Mouse (Mus musculus): ENCODE measurements at regions not wholly inside any gene's neighbourhood (a gene's known extent, or its start where the extent isn't known, plus 50 kb on each side); places are given as distances from the start of the nearest gene placed in this dataset.

DNA sequence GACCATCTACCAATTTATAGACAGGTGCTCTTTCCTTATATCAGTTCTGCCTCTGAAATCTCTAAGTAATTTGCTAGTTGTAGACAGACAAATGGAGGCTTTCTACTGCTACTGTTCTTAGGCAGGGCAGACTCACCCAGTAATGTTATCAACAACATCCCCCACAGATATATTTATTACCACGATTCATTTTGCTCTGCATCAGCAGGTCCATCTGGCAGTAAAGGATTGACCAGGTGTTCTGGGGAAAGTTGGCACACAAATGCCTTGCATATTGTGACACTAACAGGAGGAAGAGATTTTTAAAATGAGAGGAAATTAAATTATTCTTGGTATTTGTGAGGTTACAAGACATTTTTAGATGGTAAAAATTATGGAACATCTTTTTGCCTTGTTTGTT, 627.3 kb upstream of the Tmprss15 start:
- no peak for DNase-seq (ENCODE audit: low spot score)
- Histone ChIP-seq H3K4me2 (ENCODE audit: low read depth, low read length, severe bottlenecking) (no peak overlapping the region), H3K9me3 (ENCODE audit: control insufficient read depth, low read length) (no peaks in the 10 kb centered on the region), H3K27me3 (ENCODE audit: control insufficient read depth, insufficient read depth, low read length) (no peaks in the 10 kb centered on the region), H3K9ac (ENCODE audit: low read length) (no peak overlapping the region), H3K4me3 (ENCODE audit: low read depth, low read length) (no peak overlapping the region), H3K4me1 (replicated peaks; ENCODE audit: control insufficient read depth, insufficient read depth, low read length) (no peaks in the 10 kb centered on the region), H3K36me3 (ENCODE audit: control insufficient read depth, insufficient read depth, low read length) (no peaks in the 10 kb centered on the region), H3K27ac (ENCODE audit: low read depth, low read length) (no peak overlapping the region)
- no peak for ATAC-seq (replicated peaks; ENCODE audit: low FRiP score)
- 91% methylated on average over 1 of the region's 1 CpGs for WGBS

GRCm38 (mm10) chr16:79692444-79692843, 601.5 kb upstream of the Tmprss15 start:
- Histone ChIP-seq H3K4me3 (ENCODE audit: low read depth, low read length) (no peak overlapping the region), H3K4me2 (ENCODE audit: low read depth, low read length, severe bottlenecking) (no peak overlapping the region), H3K4me1 (replicated peaks; ENCODE audit: control insufficient read depth, insufficient read depth, low read length) (no peaks in the 10 kb centered on the region), H3K9ac (ENCODE audit: low read length) (no peak overlapping the region), H3K36me3 (ENCODE audit: control insufficient read depth, insufficient read depth, low read length) (no peaks in the 10 kb centered on the region), H3K9me3 (ENCODE audit: control insufficient read depth, low read length) (no peaks in the 10 kb centered on the region), H3K27me3 (ENCODE audit: control insufficient read depth, insufficient read depth, low read length) (no peaks in the 10 kb centered on the region), H3K27ac (ENCODE audit: low read depth, low read length) (no peak overlapping the region)
- 5% methylated on average over 2 of the region's 2 CpGs for WGBS
- DNase-seq (ENCODE audit: low spot score), result no peak
- ATAC-seq (replicated peaks; ENCODE audit: low FRiP score), result peak; percentile 56

GRCm38 (mm10) chr16:79651162-79651741, 560.4 kb upstream of the Tmprss15 start:
- H3K27ac ChIP-seq (ENCODE audit: low read depth, low read length), result no peak overlapping the region
- 80% methylated on average over 6 of the region's 6 CpGs for WGBS
- no peaks in the 10 kb centered on the region for H3K9me3 ChIP-seq (ENCODE audit: control insufficient read depth, low read length)
- ATAC-seq (replicated peaks; ENCODE audit: low FRiP score) (no peak), DNase-seq (ENCODE audit: low spot score) (no peak)
- no peaks in the 10 kb centered on the region for H3K36me3 ChIP-seq (ENCODE audit: control insufficient read depth, insufficient read depth, low read length)
- H3K27me3 ChIP-seq (ENCODE audit: control insufficient read depth, insufficient read depth, low read length), result no peaks in the 10 kb centered on the region
- H3K9ac ChIP-seq (ENCODE audit: low read length), result no peak overlapping the region
- no peaks in the 10 kb centered on the region for H3K4me1 ChIP-seq (replicated peaks; ENCODE audit: control insufficient read depth, insufficient read depth, low read length)
- H3K4me3 ChIP-seq (ENCODE audit: low read depth, low read length), result no peak overlapping the region
- no peak overlapping the region for H3K4me2 ChIP-seq (ENCODE audit: low read depth, low read length, severe bottlenecking)

GRCm38 (mm10) chr16:79640898-79641297, 550.0 kb upstream of the Tmprss15 start:
- no peak overlapping the region for H3K4me2 ChIP-seq (ENCODE audit: low read depth, low read length, severe bottlenecking)
- H3K4me1 ChIP-seq (replicated peaks; ENCODE audit: control insufficient read depth, insufficient read depth, low read length), result no peaks in the 10 kb centered on the region
- 56% methylated on average over 3 of the region's 3 CpGs for WGBS
- H3K4me3 ChIP-seq (ENCODE audit: low read depth, low read length), result no peak overlapping the region
- H3K27me3 ChIP-seq (ENCODE audit: control insufficient read depth, insufficient read depth, low read length), result no peaks in the 10 kb centered on the region
- H3K27ac ChIP-seq (ENCODE audit: low read depth, low read length), result no peak overlapping the region
- no peak overlapping the region for H3K9ac ChIP-seq (ENCODE audit: low read length)
- H3K36me3 ChIP-seq (ENCODE audit: control insufficient read depth, insufficient read depth, low read length), result no peaks in the 10 kb centered on the region
- DNase-seq (ENCODE audit: low spot score) (no peak), ATAC-seq (replicated peaks; ENCODE audit: low FRiP score) (no peak)
- H3K9me3 ChIP-seq (ENCODE audit: control insufficient read depth, low read length), result no peaks in the 10 kb centered on the region

- H3K27ac ChIP-seq (ENCODE audit: low read depth, low read length), result no peak overlapping the region
- DNase-seq (ENCODE audit: low spot score), result no peak
- H3K9me3 ChIP-seq (ENCODE audit: control insufficient read depth, low read length), result no peaks in the 10 kb centered on the region
- no peak overlapping the region for H3K4me3 ChIP-seq (ENCODE audit: low read depth, low read length)
- WGBS, result 82% methylated on average over 1 of the region's 1 CpGs
- H3K4me2 ChIP-seq (ENCODE audit: low read depth, low read length, severe bottlenecking), result no peak overlapping the region
- no peak for ATAC-seq (replicated peaks; ENCODE audit: low FRiP score)
- H3K4me1 ChIP-seq (replicated peaks; ENCODE audit: control insufficient read depth, insufficient read depth, low read length), result no peaks in the 10 kb centered on the region
- H3K27me3 ChIP-seq (ENCODE audit: control insufficient read depth, insufficient read depth, low read length), result no peaks in the 10 kb centered on the region
- H3K9ac ChIP-seq (ENCODE audit: low read length), result no peak overlapping the region
- H3K36me3 ChIP-seq (ENCODE audit: control insufficient read depth, insufficient read depth, low read length), result no peaks in the 10 kb centered on the region
Measured at GRCm38 (mm10) chr16:79627139-79627538, 536.2 kb upstream of the Tmprss15 start.

GRCm38 (mm10) chr16:79611002-79611401, 520.1 kb upstream of the Tmprss15 start:
- Histone ChIP-seq H3K4me3 (ENCODE audit: low read depth, low read length) (no peak overlapping the region), H3K4me2 (ENCODE audit: low read depth, low read length, severe bottlenecking) (no peak overlapping the region), H3K27ac (ENCODE audit: low read depth, low read length) (no peak overlapping the region), H3K9me3 (ENCODE audit: control insufficient read depth, low read length) (no peaks in the 10 kb centered on the region), H3K4me1 (replicated peaks; ENCODE audit: control insufficient read depth, insufficient read depth, low read length) (no peaks in the 10 kb centered on the region), H3K27me3 (ENCODE audit: control insufficient read depth, insufficient read depth, low read length) (no peaks in the 10 kb centered on the region), H3K9ac (ENCODE audit: low read length) (no peak overlapping the region), H3K36me3 (ENCODE audit: control insufficient read depth, insufficient read depth, low read length) (no peaks in the 10 kb centered on the region)
- DNase-seq (ENCODE audit: low spot score), result no peak
- no peak for ATAC-seq (replicated peaks; ENCODE audit: low FRiP score)
- 87% methylated on average over 5 of the region's 5 CpGs for WGBS

DNA sequence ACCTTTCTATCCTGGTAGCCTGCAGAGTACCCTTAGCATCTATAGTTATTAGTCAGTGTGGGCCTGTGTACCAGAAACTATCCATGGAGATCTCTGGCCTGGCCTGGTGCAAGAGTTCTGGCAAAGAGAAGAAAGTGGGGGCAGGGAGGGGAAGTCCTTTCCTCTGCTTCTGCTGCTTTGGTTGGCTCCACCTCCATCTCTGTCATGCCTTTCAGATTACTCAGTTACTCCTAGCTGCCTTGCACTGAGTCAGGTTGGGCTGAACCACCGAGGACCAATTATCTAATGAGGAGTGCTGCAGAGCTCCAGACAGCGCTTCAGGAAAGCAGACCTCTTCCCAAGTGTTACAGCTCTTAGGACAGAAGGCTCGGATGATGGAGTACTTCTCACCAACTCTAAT, 500.0 kb upstream of the Tmprss15 start:
- WGBS, result 73% methylated on average over 3 of the region's 3 CpGs
- Histone ChIP-seq H3K27me3 (ENCODE audit: control insufficient read depth, insufficient read depth, low read length) (no peaks in the 10 kb centered on the region), H3K9ac (ENCODE audit: low read length) (no peak overlapping the region), H3K4me2 (ENCODE audit: low read depth, low read length, severe bottlenecking) (no peak overlapping the region), H3K9me3 (ENCODE audit: control insufficient read depth, low read length) (no peaks in the 10 kb centered on the region), H3K27ac (ENCODE audit: low read depth, low read length) (no peak overlapping the region), H3K36me3 (ENCODE audit: control insufficient read depth, insufficient read depth, low read length) (no peaks in the 10 kb centered on the region), H3K4me1 (replicated peaks; ENCODE audit: control insufficient read depth, insufficient read depth, low read length) (no peaks in the 10 kb centered on the region), H3K4me3 (ENCODE audit: low read depth, low read length) (no peak overlapping the region)
- no peak for ATAC-seq (replicated peaks; ENCODE audit: low FRiP score)
- no peak for DNase-seq (ENCODE audit: low spot score)

GRCm38 (mm10) chr16:79585745-79586144, 494.8 kb upstream of the Tmprss15 start:
- Histone ChIP-seq H3K4me3 (ENCODE audit: low read depth, low read length) (no peak overlapping the region), H3K27ac (ENCODE audit: low read depth, low read length) (no peak overlapping the region), H3K36me3 (ENCODE audit: control insufficient read depth, insufficient read depth, low read length) (no peaks in the 10 kb centered on the region), H3K9me3 (ENCODE audit: control insufficient read depth, low read length) (no peaks in the 10 kb centered on the region), H3K27me3 (ENCODE audit: control insufficient read depth, insufficient read depth, low read length) (no peaks in the 10 kb centered on the region), H3K4me2 (ENCODE audit: low read depth, low read length, severe bottlenecking) (no peak overlapping the region), H3K4me1 (replicated peaks; ENCODE audit: control insufficient read depth, insufficient read depth, low read length) (no peaks in the 10 kb centered on the region), H3K9ac (ENCODE audit: low read length) (no peak overlapping the region)
- ATAC-seq (replicated peaks; ENCODE audit: low FRiP score) (no peak), DNase-seq (ENCODE audit: low spot score) (no peak)

DNA sequence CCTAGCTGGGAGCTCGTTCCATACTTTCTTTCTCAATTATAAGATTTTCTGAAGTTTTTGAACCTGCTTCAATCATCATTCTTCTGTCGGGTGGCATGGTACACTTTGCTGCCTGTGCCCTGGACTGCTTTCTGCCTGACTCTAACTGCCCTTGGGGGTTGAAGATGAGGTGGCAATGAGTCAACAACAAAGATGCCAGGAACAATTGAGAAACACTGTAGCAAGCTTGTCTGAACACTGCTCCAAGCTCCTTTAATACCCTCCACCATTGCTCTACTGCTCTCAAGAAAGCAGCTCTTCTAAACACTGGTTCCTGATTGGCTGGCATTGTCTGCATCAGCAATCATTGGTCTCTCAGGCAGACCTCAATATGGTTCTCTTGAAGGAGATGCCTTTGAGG, 480.0 kb upstream of the Tmprss15 start:
- Histone ChIP-seq H3K9me3 (ENCODE audit: control insufficient read depth, low read length) (no peaks in the 10 kb centered on the region), H3K9ac (ENCODE audit: low read length) (no peak overlapping the region), H3K27ac (ENCODE audit: low read depth, low read length) (no peak overlapping the region), H3K27me3 (ENCODE audit: control insufficient read depth, insufficient read depth, low read length) (no peaks in the 10 kb centered on the region), H3K4me2 (ENCODE audit: low read depth, low read length, severe bottlenecking) (no peak overlapping the region), H3K4me3 (ENCODE audit: low read depth, low read length) (no peak overlapping the region), H3K4me1 (replicated peaks; ENCODE audit: control insufficient read depth, insufficient read depth, low read length) (no peaks in the 10 kb centered on the region), H3K36me3 (ENCODE audit: control insufficient read depth, insufficient read depth, low read length) (no peaks in the 10 kb centered on the region)
- ATAC-seq (replicated peaks; ENCODE audit: low FRiP score), result no peak
- no peak for DNase-seq (ENCODE audit: low spot score)
- WGBS, result 84% methylated on average over 2 of the region's 2 CpGs
